Mouse (Mus musculus) gastrocnemius, postnatal 36 days (tissue): Measurements from ENCODE around the gene Zc3h12c. TPM values are rescaled to one million over a fixed set of nuclear protein-coding genes. Genes with fewer than 3 reads are reported as not detected.

ENCODE experiments used
- DNase-seq, 2 experiments: peaks; one replicate each; pipeline ENCODE4 v3.0.0; 2022
- intact Hi-C: fragments of 180-260 bp; cut with DNase I; formaldehyde crosslinking; loops from one replicate; pipeline ENCODE4 v1.15.1; 2025
- microRNA-seq, 2 experiments: library from miRNA; unstranded; fragments of <30 nt; microRNA quantifications; one replicate each; pipeline ENCODE4 v1.2.0; 2021
- total RNA-seq, 2 experiments: library from RNA; stranded (reverse); gene quantifications; 2 replicates each; pipeline ENCODE4 v1.2.3; 2021

Gene Zc3h12c
- total RNA-seq, 2 experiments from 2014 or later, result 5.6 to 6.9 TPM

GRCm38 (mm10) chr9:52070052-52070451, 98.3 kb downstream of the Zc3h12c start:
- DNase-seq, result no peak
- intact Hi-C loops, result no loop called here

Small RNA genes lying within 50 kb of the gene (microRNA-seq; reads per million reads assigned to microRNA genes)
- 0 to 0.36 reads per million in 2 experiments for gene Gm27686
- gene Mir6244, result 0 reads per million in 2 experiments

Other genes with a start within 250 kb of the Zc3h12c start
- 10 to 100 TPM; 36.2 to 40.7 TPM for gene Fdx1, start 205.0 kb downstream of the Zc3h12c start, total RNA-seq
- gene Rdx, start 121.4 kb downstream of the Zc3h12c start, total RNA-seq, result 100 to 1,000 TPM; 102 to 114 TPM